Mouse (Mus musculus) thymus, adult 2 months (tissue): ENCODE measurements around the gene Psmd5.

Experiments used
- CTCF ChIP-seq: fragments of 200-500 bp; IDR thresholded peaks from 2 replicates; pipeline ENCODE4 v1.5.1; 2012; ENCODE audit warnings: mild to moderate bottlenecking, control low read depth, low read length, moderate library complexity, borderline replicate concordance; ENCODE audit not compliant: control insufficient read depth, poor library complexity, insufficient read depth; ENCODE audit errors: extremely low read depth
- POLR2A ChIP-seq: fragments of 200-500 bp; IDR thresholded peaks from 2 replicates; pipeline ENCODE4 v1.6.1; 2012; ENCODE audit warnings: mild to moderate bottlenecking, low read length, control low read depth, moderate library complexity; ENCODE audit not compliant: control insufficient read depth, poor library complexity, insufficient read depth; ENCODE audit errors: extremely low read depth

GRCm38 (mm10) chr2:34897820-34898219, 23.1 kb upstream of the Psmd5 start:
- TF ChIP-seq CTCF: peak; percentile 72; the same call in 1 of the 2 replicates
- TF ChIP-seq POLR2A: no peak
